26 mouse cellular contexts compared by ENCODE assay signal in the genomic region with DNA sequence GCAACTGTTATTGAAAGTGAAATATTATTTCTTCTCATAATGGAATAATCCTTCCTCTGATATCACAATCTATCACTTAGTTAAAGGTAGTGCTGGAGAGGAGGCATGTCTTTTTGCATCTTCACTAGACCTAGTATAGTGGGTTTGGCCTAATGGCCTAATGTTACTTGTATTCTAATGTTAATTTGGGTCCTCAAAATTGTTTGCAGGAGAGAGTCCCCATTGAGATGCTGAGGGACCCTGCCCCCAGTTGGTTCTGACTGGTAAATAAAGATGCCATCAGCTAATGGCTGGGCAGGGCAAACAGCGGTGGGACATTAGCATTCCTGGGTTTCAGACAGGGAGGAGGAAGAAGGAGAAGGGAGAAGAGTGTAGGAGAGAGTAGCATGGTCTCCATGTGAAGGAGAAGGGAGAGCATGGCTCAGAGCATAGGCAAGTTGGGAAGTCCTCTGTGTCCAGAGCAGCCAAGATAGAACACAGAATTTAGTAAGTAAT.
"Had no signal": no experiment of that assay in that cellular context is flagged by ENCODE, and none has a peak within 500 bp of the region (broad histone marks: within the 10 kb centered on the region; RNA-seq: fewer than 3 reads in every experiment).

No protein-coding gene starts in this region.

- DNase-seq: cerebellum, postnatal 10 days; cerebellum, postnatal 14 days; cerebellum, postnatal 25 days; cerebellum, postnatal 36 days; embryo, embryonic 11 days; forebrain, postnatal 0 days; gastrocnemius, adult 2 months; gastrocnemius, postnatal 10 days; gastrocnemius, postnatal 14 days; gastrocnemius, postnatal 25 days; gastrocnemius, postnatal 36 days; heart, adult 11 months; heart, adult 18-20 months; heart, adult 2 months had no signal

- H3K9me3 ChIP-seq: embryonic facial prominence, embryonic 10.5 days; embryonic facial prominence, embryonic 12.5 days; embryonic facial prominence, embryonic 13.5 days; embryonic facial prominence, embryonic 15.5 days; forebrain, embryonic 10.5 days; forebrain, embryonic 12.5 days; forebrain, embryonic 13.5 days; forebrain, embryonic 15.5 days; heart, embryonic 10.5 days had no signal

- H3K4me2 ChIP-seq: embryonic facial prominence, embryonic 12.5 days; embryonic facial prominence, embryonic 13.5 days; embryonic facial prominence, embryonic 15.5 days; forebrain, embryonic 12.5 days; forebrain, embryonic 13.5 days; forebrain, embryonic 15.5 days had no signal

- H3K27ac ChIP-seq: embryonic facial prominence, embryonic 10.5 days; embryonic facial prominence, embryonic 12.5 days; embryonic facial prominence, embryonic 13.5 days; embryonic facial prominence, embryonic 15.5 days; forebrain, embryonic 10.5 days; forebrain, embryonic 12.5 days; forebrain, embryonic 13.5 days; forebrain, embryonic 15.5 days; gastrocnemius, adult 2 months; heart, adult 2 months; heart, embryonic 10.5 days had no signal

- H3K4me3 ChIP-seq: embryonic facial prominence, embryonic 10.5 days; embryonic facial prominence, embryonic 12.5 days; embryonic facial prominence, embryonic 13.5 days; embryonic facial prominence, embryonic 15.5 days; erythroblast, embryonic 14.5 days; forebrain, embryonic 10.5 days; forebrain, embryonic 12.5 days; forebrain, embryonic 13.5 days; forebrain, embryonic 15.5 days; gastrocnemius, adult 2 months; heart, adult 2 months; heart, embryonic 10.5 days had no signal

- H3K4me1 ChIP-seq: embryonic facial prominence, embryonic 10.5 days; embryonic facial prominence, embryonic 12.5 days; embryonic facial prominence, embryonic 13.5 days; embryonic facial prominence, embryonic 15.5 days; forebrain, embryonic 10.5 days; forebrain, embryonic 12.5 days; forebrain, embryonic 13.5 days; forebrain, embryonic 15.5 days; heart, embryonic 10.5 days had no signal

- H3K36me3 ChIP-seq: embryonic facial prominence, embryonic 10.5 days; embryonic facial prominence, embryonic 12.5 days; embryonic facial prominence, embryonic 13.5 days; embryonic facial prominence, embryonic 15.5 days; forebrain, embryonic 10.5 days; forebrain, embryonic 12.5 days; forebrain, embryonic 15.5 days; heart, embryonic 10.5 days had no signal

- ATAC-seq: forebrain, embryonic 13.5 days; forebrain, embryonic 14.5 days; forebrain, embryonic 15.5 days; forebrain, embryonic 16.5 days; forebrain, postnatal 0 days had no signal

- H3K27me3 ChIP-seq: embryonic facial prominence, embryonic 12.5 days; embryonic facial prominence, embryonic 13.5 days; embryonic facial prominence, embryonic 15.5 days; forebrain, embryonic 12.5 days; forebrain, embryonic 13.5 days; forebrain, embryonic 15.5 days had no signal

- H3K9ac ChIP-seq: embryonic facial prominence, embryonic 12.5 days; embryonic facial prominence, embryonic 13.5 days; embryonic facial prominence, embryonic 15.5 days; forebrain, embryonic 12.5 days; forebrain, embryonic 13.5 days; forebrain, embryonic 15.5 days; forebrain, postnatal 0 days had no signal
